Mouse (Mus musculus) brain, embryonic 14.5 days (tissue): ENCODE measurements around the gene Trappc12.

ENCODE experiments used
- CTCF ChIP-seq: fragments of 200-500 bp; IDR thresholded peaks from 2 replicates; pipeline ENCODE4 v1.5.1; 2012; ENCODE audit warnings: inconsistent platforms, mild to moderate bottlenecking, moderate library complexity, borderline replicate concordance; ENCODE audit not compliant: insufficient read depth, insufficient read length; ENCODE audit errors: extremely low read depth
- POLR2A ChIP-seq: fragments of 200-500 bp; IDR thresholded peaks from 2 replicates; pipeline ENCODE4 v1.6.1; 2012; ENCODE audit warnings: mild to moderate bottlenecking, inconsistent platforms, borderline replicate concordance; ENCODE audit not compliant: poor library complexity, insufficient read depth, insufficient read length, severe bottlenecking; ENCODE audit errors: extremely low read depth

- TF ChIP-seq CTCF, result peak; percentile 16; the same call in 1 of the 2 replicates
- no peak for TF ChIP-seq POLR2A
These were observed 45.9 kb downstream of the Trappc12 start for GRCm38 (mm10) chr12:28704381-28704780.
